In genomic region chr1:151692867-151693266, GRCm38 (mm10) we compare ENCODE assay signal across 8 mouse cellular contexts.
DNase-seq lines count a peak whose midpoint lies in the region; ATAC-seq lines count a peak whose summit lies in the region.
"Not testable (repeated sequence)": the region's sequence is repeated elsewhere in the genome, so short reads cannot be mapped to it uniquely, and the experiment has no call there.

No protein-coding gene starts in this region.

- peak; percentile 64 for ATAC-seq in heart, embryonic 16.5 days (replicated peaks; ENCODE audit: extremely low read depth, insufficient read depth, low FRiP score)

- not testable (repeated sequence) for H3K27ac ChIP-seq in heart, embryonic 16.5 days (ENCODE audit: low read length)

- H3K4me3 ChIP-seq in heart, embryonic 16.5 days (ENCODE audit: low read length): not testable (repeated sequence)

- peak; percentile 77 for DNase-seq in 3T3-L1 (ENCODE audit: low read depth, low spot score)
- DNase-seq in adrenal gland, postnatal 10 days: peak; percentile 85
- DNase-seq in gastrocnemius, postnatal 14 days: peak; percentile 85
- peak; percentile 78 for DNase-seq in kidney, adult 18-20 months
- DNase-seq in kidney, postnatal 4 days: peak; percentile 80 to 86
- DNase-seq in lung, postnatal 25 days (ENCODE audit: low spot score): peak; percentile 74
- peak; percentile 73 for DNase-seq in testis, postnatal 10 days (ENCODE audit: low spot score)

- 43% methylated on average over 6 of the region's 6 CpGs for WGBS in heart, embryonic 16.5 days

- H3K9me3 ChIP-seq in heart, embryonic 16.5 days (replicated peaks; ENCODE audit: control insufficient read depth, low read length): not testable (repeated sequence)

- not testable (repeated sequence) for H3K4me1 ChIP-seq in heart, embryonic 16.5 days (ENCODE audit: control insufficient read depth, insufficient read depth, low read length)

- not testable (repeated sequence) for H3K27me3 ChIP-seq in heart, embryonic 16.5 days (ENCODE audit: control insufficient read depth, insufficient read depth, low read length)

- H3K36me3 ChIP-seq in heart, embryonic 16.5 days (ENCODE audit: control insufficient read depth, insufficient read depth): not testable (repeated sequence)

- not testable (repeated sequence) for H3K4me2 ChIP-seq in heart, embryonic 16.5 days (ENCODE audit: low read depth, low read length)

- not testable (repeated sequence) for H3K9ac ChIP-seq in heart, embryonic 16.5 days (ENCODE audit: low read length)

- intact Hi-C loops in gastrocnemius, postnatal 14 days (cut with DNase I; ENCODE audit: low total_unique reads): not testable (repeated sequence)
